Mouse (Mus musculus): ENCODE results near the gene Id1. TPM values are rescaled to one million over a fixed set of nuclear protein-coding genes. Genes with fewer than 3 reads are reported as not detected.
A peak's percentile ranks its signal among the peaks of the same experiment; 100 is the strongest.

Gene Id1
- total and polyA plus RNA-seq, 2 experiments from 2014 or later: 58.8 to 59.8 TPM

- WGBS: 81% methylated on average over 7 of the region's 7 CpGs
- Histone ChIP-seq H3K4me2 (ENCODE audit: low read depth) (no peak overlapping the region), H3K36me3 (ENCODE audit: insufficient read depth) (peaks cover 58% of the 10 kb centered on the region), H3K9me3 (ENCODE audit: low read length) (no peaks in the 10 kb centered on the region), H3K4me1 (ENCODE audit: insufficient read depth) (peaks cover 2% of the 10 kb centered on the region; the same call in 1 of the 2 replicates), H3K9ac (no peak overlapping the region), H3K4me3 (ENCODE audit: low read depth, low read length) (no peak overlapping the region), H3K27me3 (ENCODE audit: insufficient read depth, low read length) (no peaks in the 10 kb centered on the region), H3K27ac (ENCODE audit: low read depth, low read length) (no peak overlapping the region)
- DNase-seq (no peak), ATAC-seq (no peak)
- no peak for TF ChIP-seq CTCF (IDR thresholded peaks at IDR 0.05; ENCODE audit: low read depth)
Observed at GRCm38 (mm10) chr2:152694708-152695107, 41.3 kb upstream of the Id1 start.

DNA sequence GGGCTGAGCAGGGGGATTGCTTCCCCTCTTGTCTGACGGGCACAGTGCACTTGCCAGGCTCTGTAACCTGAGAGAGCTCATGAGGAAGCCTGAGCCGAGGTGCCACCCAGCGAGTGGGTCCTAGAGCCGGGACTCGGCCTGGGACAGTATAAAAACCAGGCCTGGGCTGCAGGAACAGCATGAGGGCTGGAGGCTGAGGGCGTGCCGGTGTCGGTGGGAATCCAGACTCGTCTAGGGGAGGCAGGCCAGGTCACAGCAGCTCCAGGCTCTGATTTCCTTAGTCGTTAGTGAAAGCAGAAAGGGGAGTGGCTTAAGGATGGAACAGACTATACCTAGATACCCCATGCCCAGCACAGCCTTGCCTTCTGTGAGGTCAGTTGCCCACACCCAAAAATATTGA lies 40.0 kb upstream of the Id1 start:
- Histone ChIP-seq H3K27me3 (ENCODE audit: insufficient read depth, low read length) (no peaks in the 10 kb centered on the region), H3K4me1 (ENCODE audit: insufficient read depth) (peaks cover 2% of the 10 kb centered on the region; the same call in 1 of the 2 replicates), H3K9me3 (ENCODE audit: low read length) (no peaks in the 10 kb centered on the region), H3K4me2 (ENCODE audit: low read depth) (no peak overlapping the region), H3K9ac (peak overlapping the region; percentile 52), H3K27ac (ENCODE audit: low read depth, low read length) (no peak overlapping the region; the same call in 1 of the 2 replicates), H3K4me3 (ENCODE audit: low read depth, low read length) (no peak overlapping the region), H3K36me3 (ENCODE audit: insufficient read depth) (peaks cover 61% of the 10 kb centered on the region)
- DNase-seq (no peak), ATAC-seq (no peak)
- TF ChIP-seq CTCF (IDR thresholded peaks at IDR 0.05; ENCODE audit: low read depth): no peak
- 73% methylated on average over 10 of the region's 10 CpGs for WGBS

DNA sequence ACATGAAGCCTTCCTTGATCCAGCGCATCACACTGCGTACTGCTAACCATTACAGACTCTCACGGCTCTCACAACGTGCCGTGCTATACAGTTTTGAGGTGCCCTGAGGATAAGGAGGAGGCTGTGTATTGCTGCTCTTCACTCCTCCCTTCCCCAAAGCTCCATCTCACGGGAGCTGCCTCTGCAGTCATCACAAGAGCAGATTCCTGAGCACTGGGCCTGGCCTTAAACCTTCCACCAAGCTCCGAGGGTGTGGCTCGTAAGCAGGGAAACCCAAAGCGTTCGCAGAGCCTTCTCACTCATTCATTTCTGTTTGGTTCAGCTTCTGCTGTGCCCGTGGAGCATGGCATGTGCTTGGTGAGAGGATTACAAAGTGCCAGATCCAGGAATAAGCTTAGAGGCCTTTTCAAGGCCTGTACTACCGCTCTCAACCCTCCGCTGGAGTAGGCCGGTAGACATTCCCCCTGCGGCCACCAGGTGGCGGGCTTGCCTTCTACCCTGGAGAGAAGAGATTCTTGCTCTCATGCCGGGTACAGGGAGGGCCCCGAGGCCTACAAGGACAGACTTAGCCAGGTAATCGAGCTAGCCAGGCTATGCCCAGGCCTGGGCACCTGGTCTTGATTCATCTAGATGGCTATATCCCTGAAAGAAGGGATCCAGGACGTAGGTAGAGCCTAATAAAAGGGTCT lies 39.4 kb upstream of the Id1 start:
- H3K4me2 ChIP-seq (ENCODE audit: low read depth): no peak overlapping the region
- H3K9ac ChIP-seq: peak overlapping the region; percentile 52
- peaks cover 67% of the 10 kb centered on the region for H3K36me3 ChIP-seq (ENCODE audit: insufficient read depth)
- peak; percentile 95 for DNase-seq
- no peaks in the 10 kb centered on the region for H3K27me3 ChIP-seq (ENCODE audit: insufficient read depth, low read length)
- H3K4me1 ChIP-seq (ENCODE audit: insufficient read depth): peaks cover 2% of the 10 kb centered on the region; the same call in 1 of the 2 replicates
- H3K4me3 ChIP-seq (ENCODE audit: low read depth, low read length): no peak overlapping the region
- peak overlapping the region; percentile 60 for H3K27ac ChIP-seq (ENCODE audit: low read depth, low read length)
- 43% methylated on average over 20 of the region's 20 CpGs for WGBS
- peak; percentile 96 for TF ChIP-seq CTCF (IDR thresholded peaks at IDR 0.05; ENCODE audit: low read depth)
- peak; percentile 88 for ATAC-seq
- H3K9me3 ChIP-seq (ENCODE audit: low read length): no peaks in the 10 kb centered on the region

- Histone ChIP-seq H3K4me2 (ENCODE audit: low read depth) (no peak overlapping the region), H3K27me3 (ENCODE audit: insufficient read depth, low read length) (no peaks in the 10 kb centered on the region), H3K27ac (ENCODE audit: low read depth, low read length) (no peak overlapping the region), H3K4me3 (ENCODE audit: low read depth, low read length) (no peak overlapping the region), H3K9ac (no peak overlapping the region), H3K4me1 (ENCODE audit: insufficient read depth) (no peaks in the 10 kb centered on the region), H3K36me3 (ENCODE audit: insufficient read depth) (peaks cover 98% of the 10 kb centered on the region), H3K9me3 (ENCODE audit: low read length) (no peaks in the 10 kb centered on the region)
- TF ChIP-seq CTCF (IDR thresholded peaks at IDR 0.05; ENCODE audit: low read depth): no peak
- no peak for DNase-seq
- WGBS: 92% methylated on average over 10 of the region's 10 CpGs
- ATAC-seq: no peak
Observed at GRCm38 (mm10) chr2:152700138-152700537, 35.9 kb upstream of the Id1 start.

- H3K9me3 ChIP-seq (ENCODE audit: low read length): no peaks in the 10 kb centered on the region
- no peak overlapping the region for H3K4me3 ChIP-seq (ENCODE audit: low read depth, low read length)
- no peak overlapping the region for H3K9ac ChIP-seq
- DNase-seq: no peak
- H3K4me2 ChIP-seq (ENCODE audit: low read depth): no peak overlapping the region
- no peak overlapping the region for H3K27ac ChIP-seq (ENCODE audit: low read depth, low read length)
- H3K36me3 ChIP-seq (ENCODE audit: insufficient read depth): peaks cover 98% of the 10 kb centered on the region
- H3K27me3 ChIP-seq (ENCODE audit: insufficient read depth, low read length): no peaks in the 10 kb centered on the region
- WGBS: 93% methylated on average over 8 of the region's 8 CpGs
- no peak for TF ChIP-seq CTCF (IDR thresholded peaks at IDR 0.05; ENCODE audit: low read depth)
- no peak for ATAC-seq
- no peaks in the 10 kb centered on the region for H3K4me1 ChIP-seq (ENCODE audit: insufficient read depth)
Observed at GRCm38 (mm10) chr2:152700725-152701124, 35.3 kb upstream of the Id1 start.

- peaks cover 70% of the 10 kb centered on the region for H3K36me3 ChIP-seq (ENCODE audit: insufficient read depth)
Observed at GRCm38 (mm10) chr2:152703596-152704255, 32.3 kb upstream of the Id1 start.

DNA sequence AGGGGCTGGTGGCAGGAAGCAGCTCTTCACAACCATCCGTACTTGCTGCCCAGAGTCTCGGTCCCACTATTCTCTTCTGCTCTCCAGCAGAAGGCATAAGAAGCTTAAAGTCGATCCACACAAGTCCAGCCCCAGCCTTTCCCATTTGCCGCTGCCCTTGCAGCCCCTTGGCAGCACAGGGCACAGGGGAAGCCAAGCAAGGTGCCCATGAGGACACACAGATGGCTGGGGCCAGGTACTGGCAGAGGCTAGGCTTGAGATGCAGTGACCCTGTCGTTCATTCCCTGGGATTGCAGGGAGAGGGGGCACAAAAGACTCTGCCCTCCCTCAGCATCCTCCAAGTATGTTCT lies 31.8 kb upstream of the Id1 start:
- Histone ChIP-seq H3K4me1 (ENCODE audit: insufficient read depth) (peaks cover 10% of the 10 kb centered on the region; the same call in 1 of the 2 replicates), H3K27me3 (ENCODE audit: insufficient read depth, low read length) (no peaks in the 10 kb centered on the region), H3K9me3 (ENCODE audit: low read length) (no peaks in the 10 kb centered on the region), H3K4me3 (ENCODE audit: low read depth, low read length) (no peak overlapping the region), H3K9ac (no peak overlapping the region), H3K4me2 (ENCODE audit: low read depth) (no peak overlapping the region), H3K36me3 (ENCODE audit: insufficient read depth) (peaks cover 66% of the 10 kb centered on the region), H3K27ac (ENCODE audit: low read depth, low read length) (no peak overlapping the region)
- DNase-seq (no peak), ATAC-seq (no peak)
- no peak for TF ChIP-seq CTCF (IDR thresholded peaks at IDR 0.05; ENCODE audit: low read depth)
- WGBS: 78% methylated on average over 5 of the region's 5 CpGs

More at GRCm38 (mm10) chr2:152703596-152704255, 32.3 kb upstream of the Id1 start:
- DNase-seq: no peak
- Histone ChIP-seq H3K27ac (ENCODE audit: low read depth, low read length) (no peak overlapping the region), H3K9ac (no peak overlapping the region), H3K4me1 (ENCODE audit: insufficient read depth) (peaks cover 10% of the 10 kb centered on the region; the same call in 1 of the 2 replicates), H3K27me3 (ENCODE audit: insufficient read depth, low read length) (no peaks in the 10 kb centered on the region), H3K4me2 (ENCODE audit: low read depth) (no peak overlapping the region), H3K4me3 (ENCODE audit: low read depth, low read length) (no peak overlapping the region), H3K9me3 (ENCODE audit: low read length) (no peaks in the 10 kb centered on the region)
- no peak for TF ChIP-seq CTCF (IDR thresholded peaks at IDR 0.05; ENCODE audit: low read depth)
- 88% methylated on average over 21 of the region's 21 CpGs for WGBS
- ATAC-seq: no peak

All from forebrain, postnatal 0 days (tissue).